Mouse (Mus musculus) heart, postnatal 0 days (tissue): ENCODE results near the gene Sgpp2. TPM values are rescaled to one million over a fixed set of nuclear protein-coding genes. Genes with fewer than 3 reads are reported as not detected.

Source experiments
- ATAC-seq: fragments of 200-750 bp; cut with Nextera tagmentation; 2 replicates; pipeline ENCODE4 v1.8.0; 2017; ENCODE audit warnings: low read depth, moderate number of reproducible peaks, moderate library complexity; ENCODE audit not compliant: insufficient read depth
- DNase-seq: peaks from one replicate; pipeline ENCODE4 v3.0.0-alpha.2; 2016; ENCODE audit warnings: low spot score
- H3K27ac ChIP-seq: fragments of 300-500 bp; sonication (generic); 2 replicates; pipeline ENCODE4 v1.5.1; 2014; ENCODE audit warnings: low read depth, mild to moderate bottlenecking
- H3K27me3 ChIP-seq: fragments of 300-500 bp; sonication (generic); 2 replicates; pipeline ENCODE4 v1.6.1; 2014; ENCODE audit warnings: low read length, mixed read lengths; ENCODE audit not compliant: control insufficient read depth, insufficient read depth
- H3K36me3 ChIP-seq: fragments of 300-500 bp; sonication (generic); replicated peaks from 2 replicates; pipeline ENCODE4 v1.6.1; 2014; ENCODE audit warnings: low read length, mixed read lengths; ENCODE audit not compliant: control insufficient read depth, insufficient read depth
- H3K4me1 ChIP-seq: fragments of 300-500 bp; sonication (generic); 2 replicates; pipeline ENCODE4 v1.6.1; 2014; ENCODE audit warnings: antibody characterized with exemption; ENCODE audit not compliant: control insufficient read depth, insufficient read depth
- H3K4me2 ChIP-seq: fragments of 300-500 bp; sonication (generic); 2 replicates; pipeline ENCODE4 v1.6.1; 2014; ENCODE audit warnings: low read depth, mild to moderate bottlenecking, low read length, moderate library complexity
- H3K4me3 ChIP-seq: fragments of 300-500 bp; sonication (generic); 2 replicates; pipeline ENCODE4 v1.5.1; 2014; ENCODE audit warnings: low read depth, low read length
- H3K9ac ChIP-seq: fragments of 300-500 bp; sonication (generic); replicated peaks from 2 replicates; pipeline ENCODE4 v1.6.1; 2014; ENCODE audit warnings: low read depth, low read length, mixed read lengths
- H3K9me3 ChIP-seq: fragments of 300-500 bp; sonication (generic); replicated peaks from 2 replicates; pipeline ENCODE4 v1.6.1; 2016; ENCODE audit warnings: low read length; ENCODE audit not compliant: control insufficient read depth
- CTCF ChIP-seq: IDR thresholded peaks from 2 replicates; pipeline ENCODE4 v1.5.1; 2016; ENCODE audit warnings: antibody characterized with exemption, control low read depth, low read depth
- EP300 ChIP-seq: IDR thresholded peaks from 2 replicates; pipeline ENCODE4 v1.6.1; 2016; ENCODE audit warnings: antibody characterized with exemption, low read depth
- WGBS: fragments of 180-500 bp; shearing (Covaris S2); extraction: QIAGEN DNeasy Blood & Tissue Kit; methylation state at CpG from one replicate; pipeline ENCODE4 v1.1.7; 2014; 5-methylcytosine and 5-hydroxymethylcytosine counted together
- polyA plus RNA-seq: library from polyadenylated mRNA; unstranded; fragments of >200 nt; fragmentation: Nextera tagmentation; extraction: Ambion mirVana; gene quantifications from 2 replicates; pipeline ENCODE4 v1.2.1, GENCODE M21; 2015
- total RNA-seq: library from RNA; depleted of rRNA; stranded (reverse); fragments of >200 nt; gene quantifications from 2 replicates; pipeline ENCODE4 v1.2.3, GENCODE M21; 2014; ENCODE audit warnings: low replicate concordance; rRNA removed

Sgpp2 gene
- total and polyA plus RNA-seq, 2 experiments from 2014 or later = 0.07 TPM; not detected in 1

GRCm38 (mm10) chr1:78448091-78448490 lies 137.9 kb downstream of the Sgpp2 start:
- no peaks in the 10 kb centered on the region for H3K27me3 ChIP-seq
- ATAC-seq = no peak
- WGBS = 63% methylated on average over 1 of the region's 1 CpGs
- H3K4me1 ChIP-seq = no peaks in the 10 kb centered on the region
- TF ChIP-seq CTCF (no peak), EP300 (no peak)
- H3K4me2 ChIP-seq = no peak overlapping the region
- no peak overlapping the region for H3K27ac ChIP-seq
- no peaks in the 10 kb centered on the region for H3K9me3 ChIP-seq
- no peak overlapping the region for H3K9ac ChIP-seq
- peaks cover 73% of the 10 kb centered on the region for H3K36me3 ChIP-seq
- DNase-seq = no peak
- H3K4me3 ChIP-seq = no peak overlapping the region

DNA sequence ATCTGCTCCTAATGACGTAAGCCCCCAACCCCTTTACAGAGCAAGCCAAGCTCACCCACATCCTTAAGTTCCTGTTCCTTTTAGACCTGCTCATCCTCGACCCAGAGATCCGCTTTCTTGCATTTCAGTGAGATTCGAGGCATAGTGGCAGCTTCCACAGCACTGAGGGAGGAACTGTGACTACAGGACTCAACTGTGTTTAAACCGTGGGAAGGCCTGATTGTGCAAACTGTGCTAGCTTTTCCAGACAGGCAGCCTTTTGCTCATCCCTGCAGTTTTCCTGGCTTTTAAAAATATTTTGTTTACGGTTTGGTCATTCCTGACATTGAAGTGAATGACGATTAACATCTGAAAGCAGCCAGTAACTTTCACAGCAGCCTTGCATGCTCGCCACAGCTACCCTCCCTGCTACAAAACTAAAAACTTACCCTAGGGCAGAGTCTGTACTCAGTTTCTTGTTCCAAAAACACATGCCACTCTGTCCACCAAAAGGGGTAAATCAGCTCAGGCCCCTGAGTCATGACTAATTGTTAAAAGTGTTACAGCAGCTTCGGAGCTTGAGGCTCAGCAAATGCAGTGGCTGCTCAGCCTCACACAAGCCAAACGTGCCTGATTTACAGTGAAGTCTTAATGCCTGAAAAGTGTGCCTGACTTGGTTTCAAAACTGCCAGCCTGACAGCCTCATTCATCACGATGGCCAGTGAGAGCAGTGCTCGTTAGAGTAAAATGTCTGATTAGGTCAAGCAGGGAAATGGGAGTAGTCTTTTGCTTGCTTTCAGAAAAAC lies 141.1 kb downstream of the Sgpp2 start:
- Histone ChIP-seq H3K27me3 (no peaks in the 10 kb centered on the region), H3K27ac (no peak overlapping the region), H3K4me1 (no peaks in the 10 kb centered on the region), H3K36me3 (peaks cover 76% of the 10 kb centered on the region), H3K9ac (no peak overlapping the region), H3K4me3 (no peak overlapping the region), H3K4me2 (no peak overlapping the region), H3K9me3 (no peaks in the 10 kb centered on the region)
- DNase-seq (no peak), ATAC-seq (no peak)
- 82% methylated on average over 12 of the region's 12 CpGs for WGBS
- no peak for TF ChIP-seq CTCF
- TF ChIP-seq EP300 = no peak

DNA sequence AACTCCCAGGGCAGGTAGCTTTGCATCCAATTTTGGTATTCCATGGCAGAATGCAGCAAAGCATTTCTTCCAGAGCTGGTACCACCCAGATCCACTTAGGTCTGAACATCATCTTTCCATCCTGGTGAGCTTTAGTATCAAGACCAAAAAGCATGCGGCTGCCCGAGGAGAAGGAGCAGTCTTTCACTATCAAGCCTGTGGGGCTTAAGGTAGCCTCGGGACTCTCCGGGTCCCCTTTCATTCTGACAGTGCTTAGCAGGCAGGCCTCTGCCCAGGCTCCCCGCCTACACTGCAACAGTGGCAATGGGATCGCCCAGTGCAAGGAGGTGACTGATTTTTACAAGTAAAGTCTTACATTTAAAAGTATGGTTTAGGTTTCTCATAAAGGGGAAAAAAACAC lies 142.4 kb downstream of the Sgpp2 start:
- peaks cover 73% of the 10 kb centered on the region for H3K36me3 ChIP-seq
- DNase-seq = no peak
- no peak overlapping the region for H3K9ac ChIP-seq
- no peak overlapping the region for H3K4me3 ChIP-seq
- H3K9me3 ChIP-seq = no peaks in the 10 kb centered on the region
- 85% methylated on average over 6 of the region's 6 CpGs for WGBS
- TF ChIP-seq EP300 (no peak), CTCF (no peak)
- H3K27ac ChIP-seq = no peak overlapping the region
- ATAC-seq = no peak
- H3K4me1 ChIP-seq = no peaks in the 10 kb centered on the region
- no peak overlapping the region for H3K4me2 ChIP-seq
- H3K27me3 ChIP-seq = no peaks in the 10 kb centered on the region

DNA sequence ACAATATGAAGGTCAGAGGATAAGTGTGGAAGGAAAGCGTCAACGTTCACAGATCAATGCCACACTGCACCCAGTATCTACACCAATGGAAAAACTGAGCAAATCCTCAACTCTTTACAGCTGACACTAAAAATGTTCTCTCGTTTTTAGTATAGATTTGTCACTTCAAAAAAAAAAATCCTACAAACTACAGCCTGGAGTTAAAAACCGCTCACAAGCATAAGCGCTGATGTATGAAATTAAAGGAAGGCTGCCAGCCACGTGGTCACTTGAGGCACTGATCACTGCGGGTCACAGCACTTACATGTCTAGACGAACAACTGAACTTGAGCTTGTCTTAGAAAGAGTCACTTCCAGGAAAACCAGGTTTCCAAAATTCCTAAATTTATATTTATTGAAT lies 143.7 kb downstream of the Sgpp2 start:
- no peak overlapping the region for H3K27ac ChIP-seq
- DNase-seq (no peak), ATAC-seq (no peak)
- no peaks in the 10 kb centered on the region for H3K9me3 ChIP-seq
- no peaks in the 10 kb centered on the region for H3K4me1 ChIP-seq
- no peak overlapping the region for H3K9ac ChIP-seq
- no peak overlapping the region for H3K4me2 ChIP-seq
- peaks cover 75% of the 10 kb centered on the region for H3K36me3 ChIP-seq
- WGBS = 93% methylated on average over 8 of the region's 8 CpGs
- TF ChIP-seq CTCF (no peak), EP300 (no peak)
- H3K27me3 ChIP-seq = no peaks in the 10 kb centered on the region
- no peak overlapping the region for H3K4me3 ChIP-seq

DNA sequence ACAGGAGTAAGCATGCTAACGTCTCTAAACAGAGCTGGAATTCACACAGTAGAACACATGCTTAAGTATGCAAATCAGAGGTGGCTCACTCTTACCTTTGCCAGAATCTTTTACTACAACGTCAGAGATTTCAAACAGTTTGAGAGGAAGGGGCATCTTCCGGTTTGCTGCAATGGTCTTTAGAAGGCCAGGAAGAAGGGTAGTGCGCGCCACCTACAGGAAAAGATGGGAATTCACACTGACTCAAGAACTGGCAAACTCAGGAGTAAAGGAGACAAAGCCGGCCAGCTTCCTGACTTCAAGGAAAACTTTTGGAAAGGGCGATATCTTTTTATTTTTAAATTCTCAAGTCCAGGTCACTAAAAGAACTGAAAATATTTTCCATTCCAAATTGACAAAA lies 144.5 kb downstream of the Sgpp2 start:
- Histone ChIP-seq H3K9ac (no peak overlapping the region), H3K4me2 (no peak overlapping the region), H3K27ac (no peak overlapping the region), H3K4me1 (no peaks in the 10 kb centered on the region), H3K4me3 (no peak overlapping the region), H3K9me3 (no peaks in the 10 kb centered on the region), H3K27me3 (no peaks in the 10 kb centered on the region), H3K36me3 (peaks cover 77% of the 10 kb centered on the region)
- TF ChIP-seq CTCF (peak; percentile 70), EP300 (no peak)
- ATAC-seq (no peak), DNase-seq (peak; percentile 53)
- WGBS = 34% methylated on average over 7 of the region's 7 CpGs

Other genes with a start within 250 kb of the Sgpp2 start
- not detected in 2 replicates for gene Pax3, start 113.2 kb upstream of the Sgpp2 start, total RNA-seq
- gene Pax3, start 113.2 kb upstream of the Sgpp2 start, polyA plus RNA-seq = 0.04 and 0.05 TPM in 2 replicates
- gene Farsb, start 178.6 kb downstream of the Sgpp2 start, total RNA-seq = 40.0 and 55.8 TPM in 2 replicates
- gene Farsb, start 178.6 kb downstream of the Sgpp2 start, polyA plus RNA-seq = 75.1 and 76.4 TPM in 2 replicates
- 0.70 TPM in 1 of 2 replicates, not detected in the other for gene Mogat1, start 200.6 kb downstream of the Sgpp2 start, total RNA-seq
- 0.75 TPM in 1 of 2 replicates, not detected in the other for gene Mogat1, start 200.6 kb downstream of the Sgpp2 start, polyA plus RNA-seq
- not detected in 2 replicates for gene BC035947, start 201.8 kb downstream of the Sgpp2 start, total RNA-seq
- not detected in 2 replicates for gene BC035947, start 201.8 kb downstream of the Sgpp2 start, polyA plus RNA-seq